Mouse (Mus musculus) lung, embryonic 14.5 days (tissue): ENCODE measurements around the gene Ccdc40. TPM values are rescaled to one million over a fixed set of nuclear protein-coding genes. Genes with fewer than 3 reads are reported as not detected.
A peak's percentile ranks its signal among the peaks of the same experiment; 100 is the strongest.
"Not testable (repeated sequence)": the region's sequence is repeated elsewhere in the genome, so short reads cannot be mapped to it uniquely, and the experiment has no call there.

Source experiments
- ATAC-seq: fragments of 200-750 bp; cut with Nextera tagmentation; 2 replicates; pipeline ENCODE4 v1.8.0; 2017; ENCODE audit warnings: mild to moderate bottlenecking, moderate TSS enrichment, moderate library complexity; ENCODE audit not compliant: insufficient read depth
- DNase-seq: peaks from one replicate; pipeline ENCODE4 v3.0.0-alpha.2; 2015
- H3K27ac ChIP-seq: fragments of 300-500 bp; sonication (generic); 2 replicates; pipeline ENCODE4 v1.5.1; 2014; ENCODE audit warnings: low read depth, mild to moderate bottlenecking, moderate library complexity
- H3K27me3 ChIP-seq: fragments of 300-500 bp; sonication (generic); 2 replicates; pipeline ENCODE4 v1.6.1; 2014; ENCODE audit warnings: low read length, control low read depth; ENCODE audit not compliant: insufficient read depth
- H3K36me3 ChIP-seq: fragments of 300-500 bp; sonication (generic); 2 replicates; pipeline ENCODE4 v1.6.1; 2014; ENCODE audit warnings: control low read depth; ENCODE audit not compliant: insufficient read depth
- H3K4me1 ChIP-seq: fragments of 300-500 bp; sonication (generic); 2 replicates; pipeline ENCODE4 v1.6.1; 2014; ENCODE audit warnings: antibody characterized with exemption, control low read depth; ENCODE audit not compliant: insufficient read depth
- H3K4me2 ChIP-seq: fragments of 300-500 bp; sonication (generic); 2 replicates; pipeline ENCODE4 v1.6.1; 2014; ENCODE audit warnings: mild to moderate bottlenecking
- H3K4me3 ChIP-seq: fragments of 300-500 bp; sonication (generic); 2 replicates; pipeline ENCODE4 v1.5.1; 2014; ENCODE audit warnings: low read depth, low read length
- H3K9ac ChIP-seq: fragments of 300-500 bp; sonication (generic); 2 replicates; pipeline ENCODE4 v1.6.1; 2014
- H3K9me3 ChIP-seq: fragments of 300-500 bp; sonication (generic); 2 replicates; pipeline ENCODE4 v1.6.1; 2016; ENCODE audit warnings: low read depth, low read length, control low read depth
- CTCF ChIP-seq: IDR thresholded peaks from 2 replicates; pipeline ENCODE4 v1.5.1; 2016; ENCODE audit warnings: antibody characterized with exemption, low read depth
- WGBS: fragments of 180-500 bp; shearing (Covaris S2); extraction: QIAGEN DNeasy Blood & Tissue Kit; methylation state at CpG from one replicate; pipeline ENCODE4 v1.1.7; 2014; 5-methylcytosine and 5-hydroxymethylcytosine counted together
- polyA plus RNA-seq: library from polyadenylated mRNA; unstranded; fragments of >200 nt; fragmentation: Nextera tagmentation; extraction: Ambion mirVana; gene quantifications from 2 replicates; pipeline ENCODE4 v1.2.1, GENCODE M21; 2014

Gene Ccdc40
- polyA plus RNA-seq, 1 experiment from 2014 or later, result 1.7 TPM

GRCm38 (mm10) chr11:119268557-119269195, 40.3 kb downstream of the Ccdc40 start:
- Histone ChIP-seq H3K27me3 (no peaks in the 10 kb centered on the region), H3K4me3 (peak overlapping the region; percentile 72), H3K36me3 (peaks cover 20% of the 10 kb centered on the region; the same call in 1 of the 2 replicates), H3K4me2 (peak overlapping the region; percentile 96), H3K4me1 (peaks cover 9% of the 10 kb centered on the region), H3K9ac (peak overlapping the region; percentile 78), H3K27ac (no peak overlapping the region), H3K9me3 (no peaks in the 10 kb centered on the region)
- TF ChIP-seq CTCF, result no peak
- DNase-seq (peak; percentile 18), ATAC-seq (no peak)
- 73% methylated on average over 16 of the region's 16 CpGs for WGBS

GRCm38 (mm10) chr11:119272492-119272891, 44.1 kb downstream of the Ccdc40 start:
- peaks cover 42% of the 10 kb centered on the region for H3K36me3 ChIP-seq
- DNase-seq, result peak; percentile 37
- H3K4me2 ChIP-seq, H3K27me3 ChIP-seq, H3K9ac ChIP-seq, ATAC-seq, H3K4me3 ChIP-seq, H3K4me1 ChIP-seq, H3K27ac ChIP-seq, H3K9me3 ChIP-seq: not testable (repeated sequence)
- peak; percentile 56 for TF ChIP-seq CTCF
- WGBS, result 65% methylated on average over 3 of the region's 3 CpGs

- TF ChIP-seq CTCF, result peak; percentile 49
- no peak for DNase-seq
- Histone ChIP-seq H3K27ac (no peak overlapping the region), H3K4me2 (no peak overlapping the region), H3K27me3 (no peaks in the 10 kb centered on the region), H3K9me3 (no peaks in the 10 kb centered on the region), H3K4me1 (peaks cover 5% of the 10 kb centered on the region), H3K4me3 (no peak overlapping the region), H3K9ac (no peak overlapping the region), H3K36me3 (peaks cover 42% of the 10 kb centered on the region)
- 76% methylated on average over 8 of the region's 8 CpGs for WGBS
- no peak for ATAC-seq
Observed at GRCm38 (mm10) chr11:119273186-119273930, 45.0 kb downstream of the Ccdc40 start.

GRCm38 (mm10) chr11:119281030-119281429, 52.7 kb downstream of the Ccdc40 start:
- Histone ChIP-seq H3K4me3 (no peak overlapping the region), H3K4me1 (no peaks in the 10 kb centered on the region), H3K27ac (no peak overlapping the region), H3K27me3 (no peaks in the 10 kb centered on the region), H3K36me3 (peaks cover 31% of the 10 kb centered on the region), H3K9me3 (no peaks in the 10 kb centered on the region), H3K9ac (no peak overlapping the region), H3K4me2 (no peak overlapping the region)
- 82% methylated on average over 15 of the region's 15 CpGs for WGBS
- ATAC-seq (no peak), DNase-seq (no peak)
- TF ChIP-seq CTCF, result no peak

GRCm38 (mm10) chr11:119285791-119286527, 57.6 kb downstream of the Ccdc40 start:
- peaks cover 74% of the 10 kb centered on the region for H3K36me3 ChIP-seq
- H3K9ac ChIP-seq, result no peak overlapping the region
- H3K27ac ChIP-seq, result no peak overlapping the region
- peak; percentile 54 for DNase-seq
- WGBS, result 55% methylated on average over 9 of the region's 9 CpGs
- no peaks in the 10 kb centered on the region for H3K27me3 ChIP-seq
- no peak overlapping the region for H3K4me2 ChIP-seq
- ATAC-seq, result peak; percentile 35; the same call in 1 of the 2 replicates
- H3K9me3 ChIP-seq, result no peaks in the 10 kb centered on the region
- no peaks in the 10 kb centered on the region for H3K4me1 ChIP-seq
- TF ChIP-seq CTCF, result no peak
- no peak overlapping the region for H3K4me3 ChIP-seq

- no peak overlapping the region for H3K27ac ChIP-seq
- WGBS, result 88% methylated on average over 20 of the region's 20 CpGs
Observed at GRCm38 (mm10) chr11:119287207-119287992, 59.0 kb downstream of the Ccdc40 start.

GRCm38 (mm10) chr11:119292861-119293260, 64.5 kb downstream of the Ccdc40 start:
- whole genome bisulfite sequencing, result 96% methylated on average over 8 of the region's 8 CpGs
- not testable (repeated sequence) for H3K27me3 ChIP-seq, H3K4me1 ChIP-seq, H3K27ac ChIP-seq, H3K9me3 ChIP-seq, H3K9ac ChIP-seq, H3K4me3 ChIP-seq, ATAC-seq, H3K4me2 ChIP-seq, DNase-seq
- peaks cover 99% of the 10 kb centered on the region for H3K36me3 ChIP-seq

More at GRCm38 (mm10) chr11:119287207-119287992, 59.0 kb downstream of the Ccdc40 start:
- Histone ChIP-seq H3K36me3 (peaks cover 88% of the 10 kb centered on the region), H3K9ac (no peak overlapping the region), H3K4me2 (no peak overlapping the region), H3K27me3 (no peaks in the 10 kb centered on the region), H3K4me1 (no peaks in the 10 kb centered on the region), H3K9me3 (no peaks in the 10 kb centered on the region), H3K4me3 (no peak overlapping the region)
- ATAC-seq (no peak), DNase-seq (no peak)
- no peak for TF ChIP-seq CTCF
